ENCODE assay signal across 18 mouse cellular contexts in genomic region chr1:64411851-64412480, GRCm38 (mm10).
DNase-seq lines count a peak whose midpoint lies in the region; ATAC-seq and TF ChIP-seq lines count a peak whose summit lies in the region.
"Had no signal": no experiment of that assay in that cellular context is flagged by ENCODE, and none has a peak within 500 bp of the region (broad histone marks: within the 10 kb centered on the region; RNA-seq: fewer than 3 reads in every experiment).

No protein-coding gene starts in this region.

- in situ Hi-C loops in CH12.LX (cut with MboI; ENCODE audit: low pct_ligation_motif_present, low pct_unique_long_range_greater_than_20kb, low sequenced_read_pairs): no loop called here

- peaks cover 6% of the 10 kb centered on the region for H3K4me1 ChIP-seq in hindbrain, embryonic 16.5 days (ENCODE audit: control insufficient read depth, insufficient read depth, low read depth, low read length)
- H3K4me1 ChIP-seq in hindbrain, embryonic 10.5 days (replicated peaks): no peaks in the 10 kb centered on the region
- H3K4me1 ChIP-seq in CH12.LX (ENCODE audit: control insufficient read depth in 1 of 2, insufficient read depth in 2 of 2): peaks cover 0 to 12% of the 10 kb centered on the region in 2 experiments; a peak in 2 of 4 replicates
- H3K4me1 ChIP-seq in intestine, embryonic 16.5 days (ENCODE audit: control insufficient read depth, insufficient read depth, low read length): no peaks in the 10 kb centered on the region

- no peak for TF ChIP-seq RAD21 in CH12.LX (IDR thresholded peaks at IDR 0.05; ENCODE audit: low read depth, low read length)

- no peaks in the 10 kb centered on the region for H3K79me2 ChIP-seq in CH12.LX (replicated peaks; ENCODE audit: control insufficient read depth, extremely low read depth, insufficient read depth, poor library complexity, severe bottlenecking)

- no peak for TF ChIP-seq POLR2A in CH12.LX (IDR thresholded peaks at IDR 0.05; ENCODE audit: low read depth, low read length)

- dilution Hi-C loops in CH12.LX (cut with MboI; ENCODE audit: extremely low pct_ligation_motif_present, extremely low pct_unique_long_range_greater_than_20kb, low sequenced_read_pairs): no loop called here

- TF ChIP-seq CTCF in CH12.LX (conservative IDR thresholded peaks at IDR 0.05 in 1 of 2, IDR thresholded peaks at IDR 0.05 in 1 of 2; ENCODE audit: low read depth in 2 of 2, low read length in 2 of 2): no peak

- H3K4me2 ChIP-seq in hindbrain, embryonic 16.5 days (ENCODE audit: low read length): no peak overlapping the region
- H3K4me2 ChIP-seq in CH12.LX (ENCODE audit: insufficient read depth, low read depth, poor library complexity, severe bottlenecking): 0 out of 2 replicates have a peak overlapping the region, but pooled peaks have one; percentile 2
- no peak overlapping the region for H3K4me2 ChIP-seq in intestine, embryonic 16.5 days (ENCODE audit: low read depth, low read length)
- H3K4me2 ChIP-seq: heart, embryonic 11.5 days; midbrain, embryonic 12.5 days had no signal

- no peaks in the 10 kb centered on the region for H3K36me3 ChIP-seq in hindbrain, embryonic 16.5 days (ENCODE audit: control insufficient read depth, insufficient read depth, low read length)
- no peaks in the 10 kb centered on the region for H3K36me3 ChIP-seq in hindbrain, embryonic 10.5 days
- no peaks in the 10 kb centered on the region for H3K36me3 ChIP-seq in CH12.LX (replicated peaks in 1 of 2; ENCODE audit: control insufficient read depth in 1 of 2, insufficient read depth in 1 of 2, low read length in 1 of 2)
- H3K36me3 ChIP-seq in intestine, embryonic 16.5 days (ENCODE audit: control insufficient read depth, insufficient read depth, low read length): no peaks in the 10 kb centered on the region
- H3K36me3 ChIP-seq: midbrain, embryonic 12.5 days had no signal

- no peaks in the 10 kb centered on the region for H3K27me3 ChIP-seq in hindbrain, embryonic 16.5 days (replicated peaks; ENCODE audit: control insufficient read depth, insufficient read depth, low read length)
- H3K27me3 ChIP-seq in hindbrain, embryonic 10.5 days (ENCODE audit: insufficient read depth, poor library complexity, severe bottlenecking): no peaks in the 10 kb centered on the region
- no peaks in the 10 kb centered on the region for H3K27me3 ChIP-seq in CH12.LX (replicated peaks)
- no peaks in the 10 kb centered on the region for H3K27me3 ChIP-seq in intestine, embryonic 16.5 days (replicated peaks; ENCODE audit: control insufficient read depth, insufficient read depth, low read length)
- H3K27me3 ChIP-seq: midbrain, embryonic 12.5 days had no signal

- 0 out of 2 replicates have a peak overlapping the region, but pooled peaks have one; percentile 40 for H3K27ac ChIP-seq in hindbrain, embryonic 16.5 days (ENCODE audit: low read depth, low read length)
- no peak overlapping the region for H3K27ac ChIP-seq in hindbrain, embryonic 10.5 days
- H3K27ac ChIP-seq in CH12.LX (ENCODE audit: insufficient read depth, low read depth): no peak overlapping the region
- no peak overlapping the region for H3K27ac ChIP-seq in intestine, embryonic 16.5 days (ENCODE audit: low read length)
- H3K27ac ChIP-seq: midbrain, embryonic 12.5 days; stomach, postnatal 0 days had no signal

- DNase-seq in cerebellum, adult 18-20 months: peak; percentile 40 to 51
- no peak for DNase-seq in cerebellum, adult 11-12 months
- DNase-seq in hindbrain, embryonic 10.5 days (ENCODE audit: low spot score): no peak
- no peak for DNase-seq in CH12.LX (ENCODE audit: extremely low read depth)
- DNase-seq in cerebellum, adult 9-11 months: peak; percentile 33
- DNase-seq: adrenal gland, postnatal 14 days; kidney, adult 8-10 months; kidney, postnatal 10 days; lung, postnatal 10 days; right cerebral cortex, postnatal 14 days; thymus, adult 2 months; thymus, postnatal 4 days had no signal

- TF ChIP-seq EP300 in CH12.LX (IDR thresholded peaks at IDR 0.05; ENCODE audit: low read length): no peak

- 70% methylated on average over 4 of the region's 4 CpGs for WGBS in hindbrain, embryonic 16.5 days
- WGBS in hindbrain, embryonic 10.5 days: 93% methylated on average over 4 of the region's 4 CpGs
- 80% methylated on average over 4 of the region's 4 CpGs for WGBS in intestine, embryonic 16.5 days

- no peak overlapping the region for H3K9ac ChIP-seq in hindbrain, embryonic 16.5 days (ENCODE audit: low read depth, low read length)
- H3K9ac ChIP-seq in CH12.LX (ENCODE audit: insufficient read depth, low read depth): no peak overlapping the region
- no peak overlapping the region for H3K9ac ChIP-seq in intestine, embryonic 16.5 days (ENCODE audit: low read depth, low read length)
- H3K9ac ChIP-seq: midbrain, embryonic 12.5 days had no signal

- H3K9me3 ChIP-seq in hindbrain, embryonic 16.5 days (ENCODE audit: control insufficient read depth, low read length): no peaks in the 10 kb centered on the region
- H3K9me3 ChIP-seq in hindbrain, embryonic 10.5 days: no peaks in the 10 kb centered on the region
- no peaks in the 10 kb centered on the region for H3K9me3 ChIP-seq in CH12.LX (replicated peaks; ENCODE audit: low read length)
- H3K9me3 ChIP-seq in intestine, embryonic 16.5 days (ENCODE audit: control insufficient read depth, low read length): no peaks in the 10 kb centered on the region
- H3K9me3 ChIP-seq: midbrain, embryonic 12.5 days had no signal

- ATAC-seq in hindbrain, embryonic 16.5 days: no peak
- ATAC-seq in intestine, embryonic 16.5 days: no peak
- no peak for ATAC-seq in megakaryocyte-erythroid progenitor cell, adult 5-6 weeks (replicated peaks; ENCODE audit: low FRiP score, low TSS enrichment, poor library complexity, severe bottlenecking)

- H3K4me3 ChIP-seq in hindbrain, embryonic 16.5 days (ENCODE audit: low read length): no peak overlapping the region
- no peak overlapping the region for H3K4me3 ChIP-seq in hindbrain, embryonic 10.5 days
- H3K4me3 ChIP-seq in CH12.LX (replicated peaks in 1 of 3; ENCODE audit: low read depth in 2 of 3, low read length in 2 of 3, poor library complexity in 1 of 3): no peak overlapping the region
- H3K4me3 ChIP-seq in intestine, embryonic 16.5 days (ENCODE audit: low read length): no peak overlapping the region
- H3K4me3 ChIP-seq: midbrain, embryonic 12.5 days had no signal

TF ChIP-seq in CH12.LX, 34 proteins besides CTCF, POLR2A, EP300 and RAD21:
- TF ChIP-seq ELF1 (IDR thresholded peaks at IDR 0.05; ENCODE audit: low read depth, low read length): no peak
- TF ChIP-seq KAT2A (IDR thresholded peaks at IDR 0.05; ENCODE audit: insufficient replicate concordance, low read length): no peak
- no peak for TF ChIP-seq TCF12 (IDR thresholded peaks at IDR 0.05; ENCODE audit: low read depth, low read length)
- TF ChIP-seq USF1 (IDR thresholded peaks at IDR 0.05; ENCODE audit: low read depth, low read length): no peak
- no peak for TF ChIP-seq TBP (conservative IDR thresholded peaks at IDR 0.05; ENCODE audit: low read depth, low read length)
- no peak for TF ChIP-seq E2F4 (IDR thresholded peaks at IDR 0.05; ENCODE audit: insufficient replicate concordance, low read depth, low read length)
- no peak for TF ChIP-seq POLR2AphosphoS2 (IDR thresholded peaks at IDR 0.05; ENCODE audit: low read depth, low read length)
- no peak for TF ChIP-seq JUND (conservative IDR thresholded peaks at IDR 0.05; ENCODE audit: low read depth, low read length)
- no peak for TF ChIP-seq MAZ (IDR thresholded peaks at IDR 0.05; ENCODE audit: low read depth, low read length)
- TF ChIP-seq GABPA (IDR thresholded peaks at IDR 0.05; ENCODE audit: insufficient replicate concordance, low read depth, low read length): no peak
- no peak for TF ChIP-seq CHD2 (IDR thresholded peaks at IDR 0.05; ENCODE audit: low read length)
- TF ChIP-seq MEF2A (IDR thresholded peaks at IDR 0.05; ENCODE audit: borderline replicate concordance, low read depth, low read length): no peak
- TF ChIP-seq CHD1 (IDR thresholded peaks at IDR 0.05; ENCODE audit: low read depth, low read length): no peak

Comparison
In these comparisons a context has a peak if more than half of its experiments do, and no peak if none do; other contexts are left out.
1. DNase-seq: peak in cerebellum, adult 18-20 months (2 of 2) and cerebellum, adult 9-11 months (single experiment); none in cerebellum, adult 11-12 months (single experiment), hindbrain, embryonic 10.5 days (single experiment) and CH12.LX (single experiment).